ENCODE assay signal across 8 mouse cellular contexts in the genomic region with DNA sequence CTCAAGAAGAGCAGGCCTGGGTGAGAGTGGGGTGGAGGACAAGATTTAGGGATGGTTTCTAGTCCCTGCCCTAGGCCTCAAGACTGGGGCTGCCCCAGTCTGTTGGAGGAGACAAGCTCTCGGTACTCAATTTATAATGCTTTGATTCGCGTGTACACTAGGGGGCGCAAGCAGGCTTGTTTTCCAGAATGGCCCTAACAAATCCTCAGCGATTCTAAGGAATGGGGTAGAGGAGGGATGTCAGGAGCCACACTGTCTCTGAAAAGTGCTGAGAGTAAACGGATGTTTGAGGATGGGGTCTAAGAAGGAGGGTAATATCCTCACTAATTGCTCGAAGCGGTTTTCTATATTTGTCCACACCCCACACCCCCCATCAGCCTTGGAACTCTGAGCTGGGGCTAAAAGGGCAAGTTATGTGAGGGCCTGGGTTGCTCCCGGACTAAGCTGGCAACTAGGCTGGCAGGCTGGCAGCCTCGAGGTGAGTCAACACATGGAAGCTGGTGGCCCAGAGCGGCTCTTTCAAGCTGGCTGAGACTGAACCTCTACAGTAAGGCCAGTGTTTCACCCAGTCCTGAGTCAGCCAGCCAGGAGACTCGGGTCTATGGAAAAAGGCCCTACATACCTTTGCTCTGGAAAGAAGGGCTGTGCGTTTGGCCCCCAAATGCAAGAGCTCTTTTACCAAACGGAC.
DNase-seq lines count a peak whose midpoint lies in the region; ATAC-seq lines count a peak whose summit lies in the region.

No protein-coding gene starts in this region.

- H3K27me3 ChIP-seq in hindbrain, embryonic 13.5 days, result 0 out of 2 replicates have a peak, but pooled peaks cover 3% of the 10 kb centered on the region

- no peak overlapping the region for H3K27ac ChIP-seq in hindbrain, embryonic 13.5 days

- peak; percentile 91 for DNase-seq in Muller cell, postnatal 12 days (ENCODE audit: inconsistent ontology term)
- DNase-seq in cerebellum, adult 9-11 months, result peak; percentile 87
- DNase-seq in frontal cortex, postnatal 10 days (ENCODE audit: low spot score in 2 of 2), result peak; percentile 71 to 86
- peak; percentile 88 to 95 for DNase-seq in layer of hippocampus, postnatal 14 days (ENCODE audit: low spot score in 2 of 2)
- peak; percentile 93 for DNase-seq in lung, postnatal 10 days
- DNase-seq in retina, postnatal 1 day, result peak; percentile 93
- peak; percentile 84 for DNase-seq in thymus, postnatal 4 days

- H3K4me2 ChIP-seq in hindbrain, embryonic 13.5 days, result no peak overlapping the region

- no peak overlapping the region for H3K4me3 ChIP-seq in hindbrain, embryonic 13.5 days

- H3K9me3 ChIP-seq in hindbrain, embryonic 13.5 days, result no peaks in the 10 kb centered on the region

- peak; percentile 52; the same call in 1 of the 2 replicates for ATAC-seq in hindbrain, embryonic 13.5 days (ENCODE audit: low FRiP score)

- no peaks in the 10 kb centered on the region for H3K36me3 ChIP-seq in hindbrain, embryonic 13.5 days

- no peak overlapping the region for H3K9ac ChIP-seq in hindbrain, embryonic 13.5 days

- 38% methylated on average over 14 of the region's 14 CpGs for WGBS in hindbrain, embryonic 13.5 days

- H3K4me1 ChIP-seq in hindbrain, embryonic 13.5 days (replicated peaks), result 0 out of 2 replicates have a peak, but pooled peaks cover 6% of the 10 kb centered on the region
